Mouse (Mus musculus): ENCODE measurements at regions not wholly inside any gene's neighbourhood (a gene's known extent, or its start where the extent isn't known, plus 50 kb on each side); places are given as distances from the start of the nearest gene placed in this dataset.

DNA sequence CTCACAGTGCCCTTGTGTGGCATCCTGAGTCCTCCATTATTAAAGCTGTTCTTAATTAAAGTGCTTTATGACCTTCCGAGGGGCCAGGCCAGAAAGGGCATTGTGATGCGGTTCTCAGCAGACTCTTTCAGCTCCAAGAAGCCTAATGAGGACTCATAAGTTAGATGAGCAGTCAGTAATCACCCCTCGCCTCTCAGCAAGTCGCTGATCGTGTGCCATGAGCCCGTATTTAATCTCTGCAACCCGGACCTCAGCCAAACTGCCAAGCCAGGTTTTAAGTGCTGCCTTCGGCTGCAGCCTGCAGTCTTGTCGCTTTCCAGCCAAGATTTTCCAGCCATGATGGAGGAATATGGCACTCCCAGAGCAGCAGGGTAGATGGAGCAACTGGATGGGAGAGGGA is 56.1 kb upstream of the Rbfox1 start:
- no peak for DNase-seq (ENCODE audit: low read depth, low spot score)

DNA sequence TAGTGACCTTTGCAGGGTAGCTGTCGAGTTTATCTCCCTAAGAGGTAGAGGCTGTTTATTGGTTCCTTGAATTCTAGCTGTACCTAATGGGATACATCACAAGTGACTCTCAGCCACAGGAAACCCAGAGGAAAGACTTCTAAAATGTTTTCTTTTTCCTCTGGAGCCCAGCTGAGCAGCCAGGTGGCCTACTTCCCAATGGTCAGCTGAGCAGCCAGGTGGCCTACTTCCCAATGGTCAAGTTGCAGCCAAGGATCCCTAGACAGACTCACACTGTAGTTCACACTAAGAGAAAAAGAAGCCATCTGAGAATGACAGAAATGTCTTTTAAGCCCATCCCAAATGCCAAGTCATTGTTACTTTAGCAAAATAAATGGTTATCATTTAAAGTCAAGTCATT is 61.8 kb upstream of the Rbfox1 start:
- DNase-seq (ENCODE audit: low read depth, low spot score), result no peak

DNA sequence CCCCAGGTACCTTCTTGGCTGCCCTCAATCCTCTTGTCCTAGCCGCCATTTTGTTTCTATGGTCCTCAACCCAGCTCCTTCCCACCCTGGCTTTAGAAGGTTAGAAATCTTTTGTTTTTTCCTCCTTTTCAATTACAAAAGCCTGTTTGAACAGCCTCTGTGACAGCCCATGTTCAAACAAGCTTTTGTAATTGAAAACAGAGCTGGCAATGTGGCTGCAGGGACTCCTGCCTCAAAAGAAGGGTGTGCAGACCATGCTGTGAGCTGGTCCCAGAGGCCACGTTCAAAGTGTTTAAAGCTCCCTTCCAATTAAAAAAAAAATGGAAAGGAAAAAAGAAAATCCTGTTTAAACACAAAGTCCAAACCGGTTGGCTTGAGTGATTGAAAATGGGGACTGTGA is 68.0 kb upstream of the Rbfox1 start:
- no peak for DNase-seq (ENCODE audit: low read depth, low spot score)

DNA sequence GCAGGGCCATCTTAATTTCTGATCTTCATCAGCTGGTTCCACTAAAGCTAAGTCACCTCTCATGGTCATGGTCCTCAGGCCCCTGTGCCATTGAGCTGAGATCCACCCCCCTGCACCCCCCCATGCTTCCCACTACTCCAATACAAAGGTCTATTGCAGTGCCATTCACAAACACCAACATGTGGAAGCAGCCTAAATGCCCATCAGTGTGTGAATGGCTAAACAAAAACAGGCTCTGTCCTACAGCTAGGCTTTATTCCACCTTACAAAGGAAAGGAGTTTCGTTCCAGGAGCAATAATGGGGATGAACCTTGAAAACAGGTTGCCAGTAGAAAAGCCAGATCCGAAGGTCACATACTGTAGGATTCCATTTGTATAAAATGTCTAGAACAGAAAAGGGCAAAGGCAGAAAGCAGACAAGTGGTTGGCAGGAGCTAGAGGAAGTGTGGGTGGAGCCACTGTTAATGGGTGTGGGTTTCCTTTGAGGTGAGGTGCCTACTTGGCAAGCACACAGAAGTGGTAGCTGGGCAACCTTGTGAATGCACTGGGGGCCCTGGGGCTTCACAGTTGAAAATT is 72.8 kb upstream of the Rbfox1 start:
- DNase-seq (ENCODE audit: low read depth, low spot score), result no peak

DNA sequence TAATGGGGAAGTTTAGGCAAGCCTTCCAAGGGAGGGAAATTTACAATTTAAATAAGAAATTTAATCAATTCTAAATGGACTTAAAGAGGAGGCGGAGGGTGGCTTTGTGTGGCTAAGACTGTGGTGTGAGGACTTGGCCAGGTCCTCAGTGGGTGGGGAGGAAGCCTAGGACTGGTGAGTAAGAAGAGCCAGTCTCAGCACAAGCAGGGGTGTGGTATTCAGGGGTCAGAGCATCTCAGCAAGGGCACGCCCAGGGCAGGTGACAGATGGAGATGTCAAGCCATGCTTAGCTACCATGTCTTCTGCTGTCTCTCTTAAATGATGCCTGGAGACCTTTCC is 73.5 kb upstream of the Rbfox1 start:
- DNase-seq (ENCODE audit: low read depth, low spot score), result no peak

DNA sequence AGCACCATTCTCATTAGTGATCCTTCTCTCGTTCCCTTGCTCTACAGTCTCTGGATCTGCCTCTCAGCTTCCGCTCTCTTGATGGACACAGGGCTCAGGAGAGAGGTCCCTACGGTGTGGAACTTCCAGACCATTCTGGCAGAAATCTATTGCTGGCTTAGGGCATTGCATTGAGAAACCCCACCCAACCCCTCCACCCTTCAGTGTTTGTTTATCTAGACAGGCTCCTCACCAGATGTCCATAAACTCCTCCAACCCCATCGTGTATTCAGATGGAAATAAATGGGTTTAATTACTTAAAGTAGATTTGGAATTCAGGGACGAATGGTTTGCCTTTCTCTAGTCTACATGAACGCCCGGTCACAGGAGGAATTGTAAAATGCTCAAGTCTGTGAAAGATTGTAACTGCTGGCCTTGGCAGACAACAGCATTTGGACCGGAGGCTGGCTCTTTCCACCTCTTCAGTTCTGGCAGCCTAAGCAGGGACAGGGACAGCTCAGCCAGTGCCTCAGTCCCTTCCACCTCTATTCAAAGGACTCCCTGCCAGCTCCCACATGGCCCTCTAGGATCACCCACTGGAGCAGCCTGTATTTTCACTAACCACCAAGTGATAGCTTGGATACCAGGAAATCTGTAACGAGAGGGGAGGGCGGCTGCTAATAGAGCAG is 74.0 kb upstream of the Rbfox1 start:
- no peak for DNase-seq (ENCODE audit: low read depth, low spot score)

DNA sequence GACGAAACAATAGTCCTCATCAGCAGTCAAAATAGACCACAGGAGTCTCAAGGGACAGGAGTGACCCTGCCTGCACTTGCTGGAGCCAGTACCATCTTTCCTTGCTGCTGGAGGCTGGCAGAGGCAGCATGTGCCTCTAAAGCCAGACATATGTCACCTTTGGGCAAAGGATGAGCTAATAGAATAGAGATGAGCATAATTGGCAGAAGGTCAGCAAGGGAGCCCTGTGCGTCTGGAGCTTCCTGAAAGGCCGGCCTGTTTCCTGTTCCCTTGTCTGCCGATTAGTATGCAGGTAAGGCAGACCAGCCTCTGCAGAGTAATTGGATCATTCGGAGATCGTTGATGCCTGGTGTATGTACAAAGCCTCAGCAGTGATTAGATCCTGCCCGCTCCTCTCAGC is 87.0 kb upstream of the Rbfox1 start:
- DNase-seq (ENCODE audit: low read depth, low spot score), result no peak

DNA sequence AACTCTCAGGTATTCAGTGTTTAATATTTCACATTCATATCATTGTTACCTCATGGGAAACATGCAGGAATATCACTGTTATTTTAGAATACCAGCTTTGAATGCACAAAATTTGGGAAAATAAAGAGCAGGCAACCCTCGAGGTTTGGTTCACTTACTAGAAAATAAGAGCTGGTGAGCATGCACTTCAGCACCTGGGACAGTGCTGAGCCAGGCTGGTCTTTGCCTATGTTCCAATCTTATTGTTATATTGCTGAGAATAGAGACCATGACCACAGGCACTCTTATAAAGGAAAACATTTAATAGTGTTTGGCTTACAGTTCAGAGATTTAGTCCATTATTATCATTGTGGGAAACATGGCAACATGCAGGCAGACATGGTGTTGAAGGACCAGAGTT is 92.9 kb upstream of the Rbfox1 start:
- DNase-seq (ENCODE audit: low read depth, low spot score), result peak; percentile 12

DNA sequence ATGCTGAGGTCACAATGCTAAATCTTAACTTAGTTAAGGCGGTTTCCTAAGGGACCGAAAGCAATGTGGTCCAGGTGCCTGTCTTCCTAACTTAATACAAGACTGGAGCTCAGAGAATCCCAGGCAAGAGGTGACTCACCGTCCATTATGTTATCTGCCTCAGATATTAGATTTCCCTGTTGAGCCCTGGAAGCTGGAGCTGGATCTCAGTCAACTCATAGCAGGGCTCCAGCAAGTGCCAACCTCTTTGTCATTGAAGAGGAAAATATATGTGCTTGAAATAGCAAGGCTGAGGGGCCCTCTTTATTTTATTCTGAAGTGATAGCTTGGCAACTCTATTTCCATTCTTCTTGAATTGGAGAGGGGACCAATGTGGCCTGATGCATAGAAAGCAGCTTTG is 95.0 kb upstream of the Rbfox1 start:
- no peak for DNase-seq (ENCODE audit: low read depth, low spot score)

DNA sequence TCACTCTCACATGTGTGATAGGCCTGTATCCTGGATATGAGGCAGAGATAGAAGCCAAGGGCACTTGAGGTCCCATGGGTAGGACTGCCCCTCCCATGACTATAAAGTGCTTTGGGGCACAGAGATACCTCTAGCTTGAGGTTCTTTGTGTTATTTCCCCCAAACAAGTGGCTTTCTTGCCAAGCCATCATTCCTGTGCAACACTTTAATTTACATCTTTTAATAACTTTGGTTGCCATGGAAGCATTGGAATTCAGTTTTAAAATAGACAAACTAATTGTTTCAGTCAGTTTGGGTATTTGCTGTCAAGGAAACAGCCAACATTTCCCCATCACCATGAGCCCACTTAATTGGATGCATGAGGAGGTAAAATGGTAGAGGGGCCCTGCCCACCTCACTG is 97.9 kb upstream of the Rbfox1 start:
- no peak for DNase-seq (ENCODE audit: low read depth, low spot score)

DNA sequence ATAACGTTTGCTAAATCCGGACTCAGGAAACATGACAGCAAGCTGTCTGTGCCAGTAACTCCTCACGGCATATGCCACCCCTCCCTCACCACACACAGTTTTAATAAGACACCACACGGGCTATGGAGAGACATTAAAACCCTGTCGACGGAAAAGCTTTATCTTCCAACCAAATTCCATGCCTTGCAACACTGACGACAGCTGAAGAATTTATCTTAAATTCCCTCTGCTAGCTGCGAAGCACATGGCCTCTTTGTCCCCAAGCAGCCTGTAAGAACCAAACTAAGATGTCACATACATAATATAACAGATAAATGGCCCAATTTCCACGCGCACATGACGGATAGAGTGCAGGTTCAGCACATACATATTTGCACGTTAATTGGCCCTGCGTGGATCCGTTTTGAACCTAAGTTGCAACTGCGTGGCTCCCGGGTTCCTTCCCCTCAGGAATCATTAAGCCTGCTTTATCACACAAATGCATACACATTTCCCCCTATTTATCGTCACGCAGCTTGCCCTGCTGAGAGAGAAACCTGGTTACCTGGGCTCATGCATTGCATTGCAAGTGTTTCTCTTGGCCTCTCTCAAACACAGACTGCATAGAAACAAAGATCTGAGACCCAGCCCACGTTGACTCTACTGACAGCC is 118.3 kb upstream of the Rbfox1 start:
- DNase-seq (ENCODE audit: low read depth, low spot score), result no peak

DNA sequence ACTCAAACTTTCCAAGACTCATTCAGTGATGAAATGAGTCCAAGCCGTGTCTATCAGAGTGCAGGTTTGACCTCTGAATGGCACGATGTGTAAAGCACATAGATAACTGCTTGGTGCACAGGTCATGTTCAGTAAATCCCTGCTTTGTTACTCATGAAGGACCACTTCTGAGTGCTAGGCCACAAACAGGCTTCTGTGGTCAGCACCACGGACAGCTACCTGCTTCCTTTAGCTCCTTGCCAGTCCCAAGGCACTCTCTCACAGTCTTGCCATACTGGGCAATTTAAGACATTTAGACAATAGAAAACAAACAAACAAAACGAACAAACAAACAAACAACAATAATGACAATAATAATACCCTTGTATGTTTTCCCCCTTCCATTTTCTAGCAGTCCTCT is 120.0 kb upstream of the Rbfox1 start:
- DNase-seq (ENCODE audit: low read depth, low spot score), result peak; percentile 83

DNA sequence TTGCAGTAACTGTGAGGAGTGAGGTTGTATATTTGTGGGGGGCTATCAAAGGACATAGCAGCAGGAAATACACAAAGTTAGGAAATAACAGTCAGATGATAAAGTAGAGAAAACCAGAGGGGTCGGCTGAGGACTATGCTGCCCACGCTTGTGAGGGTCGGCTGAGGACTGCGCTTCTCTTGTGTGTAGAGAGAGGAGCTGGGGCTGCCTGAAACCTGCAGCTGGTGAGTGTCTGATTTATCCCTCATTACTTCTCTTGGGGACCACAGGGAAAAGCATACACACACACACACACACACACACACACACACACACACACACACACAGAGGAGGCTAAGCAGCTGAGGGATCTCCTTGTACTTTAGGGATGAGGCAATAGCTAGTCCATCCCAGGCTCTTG is 124.3 kb upstream of the Rbfox1 start:
- no peak for DNase-seq (ENCODE audit: low read depth, low spot score)

DNA sequence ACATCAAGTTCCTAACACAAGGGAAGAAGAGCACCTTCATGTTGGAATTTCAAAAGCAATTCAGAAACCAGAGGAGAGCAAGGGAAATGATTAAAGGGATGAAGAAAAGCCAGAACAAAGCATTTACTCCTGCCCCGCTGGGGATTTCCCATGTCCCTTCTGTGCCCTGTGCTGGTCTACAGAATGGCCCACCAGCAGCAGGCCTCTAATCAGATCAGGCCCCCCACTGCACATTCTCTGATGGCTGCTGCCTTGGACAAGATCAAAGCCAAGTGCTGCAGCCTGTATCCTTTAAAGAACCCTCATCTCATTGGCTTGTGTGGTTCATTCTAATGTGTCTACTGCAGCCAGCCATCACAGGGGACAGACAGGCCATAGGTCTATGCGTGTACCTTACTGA is 126.1 kb upstream of the Rbfox1 start:
- DNase-seq (ENCODE audit: low read depth, low spot score), result no peak

DNA sequence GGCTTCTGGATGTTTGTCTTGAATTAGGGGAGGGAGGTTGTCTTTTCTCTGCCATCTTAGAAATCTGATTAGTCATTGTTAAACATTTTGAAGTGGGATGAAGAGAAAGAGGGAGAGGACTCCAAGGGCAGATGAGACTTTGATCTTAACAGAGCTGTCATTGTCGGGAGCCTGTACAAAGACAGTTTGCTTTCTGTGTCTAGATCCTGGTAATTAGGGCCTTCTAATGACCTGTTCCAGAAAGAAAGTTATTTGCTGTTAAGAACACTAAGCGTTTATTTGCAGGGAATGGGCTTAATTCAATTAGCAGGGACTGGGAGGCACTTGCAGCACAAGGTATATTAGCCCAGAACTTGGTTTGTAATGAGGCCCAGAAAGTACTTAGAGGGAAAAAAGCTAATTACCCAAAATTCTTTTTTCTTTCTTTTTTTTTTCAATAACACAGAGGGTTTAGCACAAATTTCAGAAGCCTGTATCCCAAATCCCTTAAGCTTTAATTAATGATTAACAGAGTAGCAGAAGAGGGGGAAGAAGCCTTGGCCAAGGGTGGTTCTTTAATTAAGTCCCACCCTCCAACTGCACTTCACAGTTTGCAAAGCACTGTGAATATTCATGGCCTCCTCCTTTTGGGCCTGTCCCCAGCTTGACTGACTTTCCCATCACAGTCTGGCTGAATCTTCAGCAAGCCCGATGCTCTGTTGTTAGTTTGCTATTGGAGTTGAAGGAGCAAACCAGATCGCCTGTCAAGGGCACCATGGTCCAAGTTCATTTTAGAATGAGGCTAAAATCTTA is 142.2 kb upstream of the Rbfox1 start:
- DNase-seq (ENCODE audit: low read depth, low spot score), result no peak

DNA sequence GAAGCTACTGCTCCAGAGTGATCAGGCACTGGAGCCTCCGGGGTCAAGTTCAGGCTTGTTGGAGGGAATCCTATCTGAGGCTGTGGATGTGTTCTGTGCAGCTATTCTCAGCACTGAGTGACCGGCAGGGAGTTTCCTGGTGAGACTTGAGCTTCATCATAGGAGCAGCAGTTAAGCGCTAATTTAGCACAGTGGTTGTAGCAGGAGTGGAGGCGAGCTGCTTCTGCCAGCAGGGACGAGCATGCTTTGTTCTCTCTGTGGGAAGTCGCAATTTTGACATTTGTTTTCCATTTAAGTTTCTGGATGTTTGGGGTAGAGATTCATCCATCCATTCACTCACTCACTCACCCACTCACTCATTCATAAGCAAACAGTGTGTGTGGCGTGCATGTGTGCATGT is 144.4 kb upstream of the Rbfox1 start:
- DNase-seq (ENCODE audit: low read depth, low spot score), result no peak

DNA sequence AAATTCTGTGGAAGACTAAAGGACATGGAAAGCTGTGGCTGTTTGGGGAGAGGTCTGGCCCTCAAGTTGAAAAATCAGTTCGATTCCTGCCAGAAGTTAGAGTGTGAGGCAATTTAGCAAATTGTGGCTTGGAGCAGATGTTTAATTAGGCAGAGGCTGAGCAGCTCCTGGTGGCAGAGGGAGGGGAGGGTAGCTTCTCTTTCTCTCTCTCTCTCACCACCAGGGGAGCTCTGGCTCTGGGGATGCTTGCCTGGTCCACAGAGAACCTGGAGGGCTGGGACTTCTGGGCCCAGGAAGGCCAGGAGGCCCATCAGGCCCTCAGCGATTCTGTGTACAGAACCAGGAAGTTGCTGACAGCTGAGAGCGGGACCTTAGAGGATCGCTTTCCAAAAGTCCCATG is 151.5 kb upstream of the Rbfox1 start:
- no peak for DNase-seq (ENCODE audit: low read depth, low spot score)

DNA sequence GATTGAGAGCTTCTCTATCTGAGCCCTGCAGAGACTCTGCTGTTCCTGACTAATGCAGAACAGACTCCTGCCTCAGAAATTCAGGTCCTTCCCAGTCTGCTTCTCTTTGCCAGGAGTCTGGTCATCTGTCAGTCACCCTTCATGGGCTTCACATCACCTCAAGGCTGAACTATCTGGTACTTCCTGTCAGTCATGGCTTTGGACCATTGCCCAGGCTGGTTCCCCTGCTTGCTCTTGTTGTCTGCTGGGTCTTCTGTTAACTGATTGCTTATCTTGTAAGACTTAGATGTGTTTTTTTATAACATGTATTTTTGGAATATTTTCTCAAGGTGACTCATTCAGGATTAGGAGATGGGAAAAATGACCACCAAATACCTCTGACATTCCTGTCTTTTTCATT is 162.6 kb upstream of the Rbfox1 start:
- DNase-seq (ENCODE audit: low read depth, low spot score), result no peak

DNA sequence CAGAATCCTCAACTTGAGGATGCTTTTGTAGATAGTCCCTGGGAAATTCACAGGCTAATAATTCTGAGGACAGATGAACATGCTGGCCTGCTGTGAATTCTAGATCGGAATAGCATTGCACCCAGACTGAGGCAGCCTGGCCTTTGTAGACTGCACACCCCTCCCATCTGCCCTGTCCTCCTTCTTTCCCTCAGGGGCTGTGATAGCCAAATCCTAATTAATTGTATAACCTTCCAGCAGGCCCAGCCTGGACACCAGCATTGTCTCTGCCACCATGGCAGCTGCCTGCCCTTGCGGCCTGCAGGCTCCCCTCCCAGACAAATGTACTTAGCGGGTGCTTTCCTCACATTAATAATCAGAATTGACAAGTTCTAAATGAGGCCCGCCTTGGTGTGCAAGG is 171.7 kb upstream of the Rbfox1 start:
- DNase-seq (ENCODE audit: low read depth, low spot score), result peak; percentile 17

DNA sequence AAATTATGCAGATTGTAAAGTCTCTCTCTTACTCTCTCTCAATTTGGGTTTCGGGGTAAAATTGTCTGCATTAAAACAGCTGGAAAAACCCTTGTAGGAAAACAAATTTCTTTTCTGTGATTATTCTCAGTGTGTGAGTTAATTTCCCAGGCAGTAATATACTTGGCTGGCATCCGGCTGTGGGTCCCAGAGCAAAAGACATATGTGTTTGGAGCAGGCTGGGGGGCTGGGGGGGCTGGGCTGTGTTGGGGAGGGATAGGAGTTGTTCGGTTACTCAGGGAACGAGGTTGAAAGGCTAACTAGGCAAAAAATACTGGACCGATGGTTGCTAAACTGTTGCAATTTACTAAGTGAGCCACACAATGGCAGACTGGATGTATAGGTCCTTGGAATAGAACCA is 175.3 kb upstream of the Rbfox1 start:
- DNase-seq (ENCODE audit: low read depth, low spot score), result no peak

DNA sequence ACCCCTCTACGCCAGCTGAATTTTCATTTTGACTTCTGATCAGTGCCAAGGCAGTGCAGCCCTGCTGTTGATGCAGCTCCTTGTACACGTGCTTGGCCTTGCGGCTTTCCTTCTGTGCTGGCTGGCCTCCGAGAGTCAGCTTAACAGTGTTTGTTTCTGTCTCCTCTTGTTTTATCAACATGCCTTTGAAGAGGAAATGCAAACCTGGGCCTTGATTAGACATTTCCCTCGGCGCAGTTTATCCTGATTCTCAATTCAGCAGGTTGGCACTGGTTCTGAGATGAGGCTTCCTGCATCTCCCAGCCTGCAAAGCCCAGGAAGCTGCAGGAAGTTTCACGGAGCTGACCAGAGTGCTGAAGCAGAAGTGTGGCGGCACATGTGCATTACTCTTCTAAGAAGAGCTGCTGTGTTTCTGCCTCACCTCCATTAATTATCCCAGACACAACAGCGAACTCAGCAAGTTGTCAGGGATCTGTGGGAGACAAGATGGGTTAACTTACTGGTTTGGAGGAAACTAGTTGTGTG is 184.4 kb upstream of the Rbfox1 start:
- DNase-seq (ENCODE audit: low read depth, low spot score), result peak; percentile 66

DNA sequence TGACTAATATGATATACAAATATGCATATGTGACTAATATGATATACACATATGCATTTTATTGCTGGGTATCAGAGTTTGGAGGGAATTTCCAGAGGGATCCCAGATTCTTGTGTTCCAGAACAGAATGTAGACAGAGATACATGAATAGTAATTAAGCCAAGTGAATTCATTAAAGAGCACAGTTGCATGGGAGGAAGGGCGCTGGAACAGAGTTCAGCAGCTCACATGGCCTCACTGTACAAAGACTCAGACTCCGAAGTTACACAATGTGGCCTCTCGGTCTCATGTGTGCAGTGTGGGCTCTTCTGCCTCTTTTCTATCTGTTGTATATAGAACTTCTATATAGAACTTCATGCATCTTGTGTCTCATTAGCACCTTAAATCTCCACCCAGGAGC is 196.8 kb upstream of the Rbfox1 start:
- no peak for DNase-seq (ENCODE audit: low read depth, low spot score)
